Mouse (Mus musculus): Measurements from ENCODE around the gene Gadd45g. TPM values are rescaled to one million over a fixed set of nuclear protein-coding genes. Genes with fewer than 3 reads are reported as not detected.

Gene Gadd45g
- polyA plus RNA-seq (2014; fragmentation: Nextera tagmentation; extraction: Ambion mirVana), result 157 and 169 TPM in 2 replicates

- Histone ChIP-seq H3K9ac (ENCODE audit: low read length) (peak within 1 kb of the TSS; percentile 79), H3K27me3 (ENCODE audit: control insufficient read depth, insufficient read depth, low read length) (peaks cover 41% of the 10 kb centered on the region), H3K36me3 (ENCODE audit: control insufficient read depth, insufficient read depth, low read length) (no peaks in the 10 kb centered on the region), H3K4me3 (ENCODE audit: low read depth, low read length) (peak within 1 kb of the TSS; percentile 54), H3K4me1 (replicated peaks; ENCODE audit: control insufficient read depth, insufficient read depth, low read length) (peaks cover 32% of the 10 kb centered on the region), H3K27ac (ENCODE audit: low read depth, low read length) (peak within 1 kb of the TSS; percentile 85), H3K4me2 (ENCODE audit: low read depth, low read length, severe bottlenecking) (peak within 1 kb of the TSS; percentile 83), H3K9me3 (ENCODE audit: control insufficient read depth, low read length) (no peaks in the 10 kb centered on the region)
- ATAC-seq (replicated peaks; ENCODE audit: low FRiP score) (peak; percentile 77), DNase-seq (ENCODE audit: low spot score) (peak; percentile 99)
- under 1% methylated on average over 31 of the region's 31 CpGs for WGBS
Observed at GRCm38 (mm10) chr13:51846301-51846867, at the start of gene Gadd45g. Gene Gadd45g, plus strand, starts transcription at chr13:51846678.

GRCm38 (mm10) chr13:51797899-51798746 is 48.4 kb upstream of the Gadd45g start:
- ATAC-seq (replicated peaks; ENCODE audit: low FRiP score), result no peak
- no peaks in the 10 kb centered on the region for H3K27me3 ChIP-seq (ENCODE audit: control insufficient read depth, insufficient read depth, low read length)
- H3K9me3 ChIP-seq (ENCODE audit: control insufficient read depth, low read length), result no peaks in the 10 kb centered on the region
- DNase-seq (ENCODE audit: low spot score), result no peak
- no peaks in the 10 kb centered on the region for H3K36me3 ChIP-seq (ENCODE audit: control insufficient read depth, insufficient read depth, low read length)
- H3K9ac ChIP-seq (ENCODE audit: low read length), result no peak overlapping the region
- no peak overlapping the region for H3K27ac ChIP-seq (ENCODE audit: low read depth, low read length)
- WGBS, result 58% methylated on average over 8 of the region's 8 CpGs
- H3K4me2 ChIP-seq (ENCODE audit: low read depth, low read length, severe bottlenecking), result no peak overlapping the region
- H3K4me3 ChIP-seq (ENCODE audit: low read depth, low read length), result no peak overlapping the region
- no peaks in the 10 kb centered on the region for H3K4me1 ChIP-seq (replicated peaks; ENCODE audit: control insufficient read depth, insufficient read depth, low read length)

- 89% methylated on average over 16 of the region's 16 CpGs for WGBS
- no peak for ATAC-seq (replicated peaks; ENCODE audit: low FRiP score)
Observed at GRCm38 (mm10) chr13:51799735-51800522, 46.5 kb upstream of the Gadd45g start.

GRCm38 (mm10) chr13:51800921-51801320 is 45.6 kb upstream of the Gadd45g start:
- no peaks in the 10 kb centered on the region for H3K36me3 ChIP-seq (ENCODE audit: control insufficient read depth, insufficient read depth, low read length)
- H3K27me3 ChIP-seq (ENCODE audit: control insufficient read depth, insufficient read depth, low read length), result no peaks in the 10 kb centered on the region
- H3K9ac ChIP-seq (ENCODE audit: low read length), result no peak overlapping the region
- no peaks in the 10 kb centered on the region for H3K9me3 ChIP-seq (ENCODE audit: control insufficient read depth, low read length)
- no peak overlapping the region for H3K4me2 ChIP-seq (ENCODE audit: low read depth, low read length, severe bottlenecking)
- H3K4me3 ChIP-seq (ENCODE audit: low read depth, low read length), result no peak overlapping the region
- no peak for DNase-seq (ENCODE audit: low spot score)
- WGBS, result 77% methylated on average over 9 of the region's 9 CpGs
- no peaks in the 10 kb centered on the region for H3K4me1 ChIP-seq (replicated peaks; ENCODE audit: control insufficient read depth, insufficient read depth, low read length)
- H3K27ac ChIP-seq (ENCODE audit: low read depth, low read length), result no peak overlapping the region
- no peak for ATAC-seq (replicated peaks; ENCODE audit: low FRiP score)

More at GRCm38 (mm10) chr13:51799735-51800522, 46.5 kb upstream of the Gadd45g start:
- H3K4me2 ChIP-seq (ENCODE audit: low read depth, low read length, severe bottlenecking), result no peak overlapping the region
- no peak overlapping the region for H3K4me3 ChIP-seq (ENCODE audit: low read depth, low read length)
- no peaks in the 10 kb centered on the region for H3K4me1 ChIP-seq (replicated peaks; ENCODE audit: control insufficient read depth, insufficient read depth, low read length)
- no peaks in the 10 kb centered on the region for H3K9me3 ChIP-seq (ENCODE audit: control insufficient read depth, low read length)
- H3K36me3 ChIP-seq (ENCODE audit: control insufficient read depth, insufficient read depth, low read length), result no peaks in the 10 kb centered on the region
- no peak overlapping the region for H3K27ac ChIP-seq (ENCODE audit: low read depth, low read length)
- no peak for DNase-seq (ENCODE audit: low spot score)
- H3K9ac ChIP-seq (ENCODE audit: low read length), result no peak overlapping the region
- no peaks in the 10 kb centered on the region for H3K27me3 ChIP-seq (ENCODE audit: control insufficient read depth, insufficient read depth, low read length)

GRCm38 (mm10) chr13:51805634-51806033 is 40.8 kb upstream of the Gadd45g start:
- WGBS, result 78% methylated on average over 4 of the region's 4 CpGs
- no peaks in the 10 kb centered on the region for H3K36me3 ChIP-seq (ENCODE audit: control insufficient read depth, insufficient read depth, low read length)

GRCm38 (mm10) chr13:51806220-51806619 is 40.3 kb upstream of the Gadd45g start:
- Histone ChIP-seq H3K4me3 (ENCODE audit: low read depth, low read length) (no peak overlapping the region), H3K4me1 (replicated peaks; ENCODE audit: control insufficient read depth, insufficient read depth, low read length) (0 out of 2 replicates have a peak, but pooled peaks cover 2% of the 10 kb centered on the region), H3K27ac (ENCODE audit: low read depth, low read length) (no peak overlapping the region), H3K36me3 (ENCODE audit: control insufficient read depth, insufficient read depth, low read length) (no peaks in the 10 kb centered on the region), H3K4me2 (ENCODE audit: low read depth, low read length, severe bottlenecking) (no peak overlapping the region), H3K27me3 (ENCODE audit: control insufficient read depth, insufficient read depth, low read length) (no peaks in the 10 kb centered on the region), H3K9me3 (ENCODE audit: control insufficient read depth, low read length) (no peaks in the 10 kb centered on the region), H3K9ac (ENCODE audit: low read length) (no peak overlapping the region)
- DNase-seq (ENCODE audit: low spot score) (no peak), ATAC-seq (replicated peaks; ENCODE audit: low FRiP score) (no peak)
- 89% methylated on average over 15 of the region's 15 CpGs for WGBS

More at GRCm38 (mm10) chr13:51805634-51806033, 40.8 kb upstream of the Gadd45g start:
- Histone ChIP-seq H3K4me1 (replicated peaks; ENCODE audit: control insufficient read depth, insufficient read depth, low read length) (0 out of 2 replicates have a peak, but pooled peaks cover 2% of the 10 kb centered on the region), H3K9me3 (ENCODE audit: control insufficient read depth, low read length) (no peaks in the 10 kb centered on the region), H3K27me3 (ENCODE audit: control insufficient read depth, insufficient read depth, low read length) (no peaks in the 10 kb centered on the region), H3K4me3 (ENCODE audit: low read depth, low read length) (no peak overlapping the region), H3K9ac (ENCODE audit: low read length) (no peak overlapping the region), H3K27ac (ENCODE audit: low read depth, low read length) (no peak overlapping the region), H3K4me2 (ENCODE audit: low read depth, low read length, severe bottlenecking) (no peak overlapping the region)
- ATAC-seq (replicated peaks; ENCODE audit: low FRiP score) (no peak), DNase-seq (ENCODE audit: low spot score) (no peak)

GRCm38 (mm10) chr13:51808141-51808540 is 38.3 kb upstream of the Gadd45g start:
- no peak overlapping the region for H3K27ac ChIP-seq (ENCODE audit: low read depth, low read length)
- DNase-seq (ENCODE audit: low spot score) (no peak), ATAC-seq (replicated peaks; ENCODE audit: low FRiP score) (peak; percentile 51)
- H3K36me3 ChIP-seq (ENCODE audit: control insufficient read depth, insufficient read depth, low read length), result no peaks in the 10 kb centered on the region
- H3K9me3 ChIP-seq (ENCODE audit: control insufficient read depth, low read length), result no peaks in the 10 kb centered on the region
- H3K4me1 ChIP-seq (replicated peaks; ENCODE audit: control insufficient read depth, insufficient read depth, low read length), result 0 out of 2 replicates have a peak, but pooled peaks cover 4% of the 10 kb centered on the region
- H3K4me2 ChIP-seq (ENCODE audit: low read depth, low read length, severe bottlenecking), result no peak overlapping the region
- H3K4me3 ChIP-seq (ENCODE audit: low read depth, low read length), result no peak overlapping the region
- 28% methylated on average over 12 of the region's 12 CpGs for WGBS
- no peaks in the 10 kb centered on the region for H3K27me3 ChIP-seq (ENCODE audit: control insufficient read depth, insufficient read depth, low read length)
- no peak overlapping the region for H3K9ac ChIP-seq (ENCODE audit: low read length)
